Mouse (Mus musculus) liver, embryonic 14.5 days (tissue): ENCODE results near the gene Msmp. TPM values are rescaled to one million over a fixed set of nuclear protein-coding genes. Genes with fewer than 3 reads are reported as not detected.

Experiments used
- ATAC-seq: fragments of 200-750 bp; cut with Nextera tagmentation; 2 replicates; pipeline ENCODE4 v1.8.0; 2017; ENCODE audit warnings: moderate number of reproducible peaks, mild to moderate bottlenecking, moderate library complexity; ENCODE audit not compliant: insufficient read depth
- DNase-seq, 3 experiments: peaks; one replicate each; pipeline ENCODE4 v3.0.0-alpha.2; 2012 to 2013; ENCODE audit warnings: low read depth in 3 of 3, low spot score in 3 of 3
- H3K27ac ChIP-seq: fragments of 300-500 bp; sonication (generic); 2 replicates; pipeline ENCODE4 v1.5.1; 2014; ENCODE audit warnings: moderate library complexity, mild to moderate bottlenecking, control low read depth, inconsistent platforms
- H3K27me3 ChIP-seq: fragments of 300-500 bp; sonication (generic); 2 replicates; pipeline ENCODE4 v1.6.1; 2014; ENCODE audit warnings: mild to moderate bottlenecking, low read length, moderate library complexity; ENCODE audit not compliant: control insufficient read depth, insufficient read depth
- H3K36me3 ChIP-seq: fragments of 300-500 bp; sonication (generic); replicated peaks from 2 replicates; pipeline ENCODE4 v1.6.1; 2014; ENCODE audit warnings: low read depth; ENCODE audit not compliant: control insufficient read depth, insufficient read depth
- H3K4me1 ChIP-seq, 2 experiments: fragments of 200-500 bp in 1 of 2; fragments of 300-500 bp in 1 of 2; sonication (generic) in 1 of 2; replicated peaks; 2 replicates each; pipeline ENCODE4 v1.6.1; 2012 to 2014; ENCODE audit warnings: antibody characterized with exemption in 1 of 2, inconsistent platforms in 1 of 2, low read length in 1 of 2; ENCODE audit not compliant: control insufficient read depth in 2 of 2, insufficient read depth in 2 of 2
- H3K4me2 ChIP-seq: fragments of 300-500 bp; sonication (generic); 2 replicates; pipeline ENCODE4 v1.6.1; 2014; ENCODE audit warnings: low read depth, mild to moderate bottlenecking, control low read depth, moderate library complexity
- H3K4me3 ChIP-seq, 2 experiments: fragments of 200-500 bp in 1 of 2; fragments of 300-500 bp in 1 of 2; sonication (generic) in 1 of 2; 2 replicates each; pipeline ENCODE4 v1.5.1; 2012 to 2014; ENCODE audit warnings: low read depth in 2 of 2, low read length in 2 of 2, mild to moderate bottlenecking in 2 of 2, control low read depth in 1 of 2, inconsistent platforms in 1 of 2, moderate library complexity in 1 of 2; ENCODE audit not compliant: insufficient read depth in 1 of 2
- H3K9ac ChIP-seq: fragments of 300-500 bp; sonication (generic); replicated peaks from 2 replicates; pipeline ENCODE4 v1.6.1; 2014; ENCODE audit warnings: mild to moderate bottlenecking, control low read depth, moderate library complexity
- H3K9me3 ChIP-seq: fragments of 300-500 bp; sonication (generic); 2 replicates; pipeline ENCODE4 v1.6.1; 2016; ENCODE audit warnings: low read length, mixed read lengths; ENCODE audit not compliant: control insufficient read depth
- CTCF ChIP-seq: IDR thresholded peaks from 2 replicates; pipeline ENCODE4 v1.5.1; 2016; ENCODE audit warnings: antibody characterized with exemption, low read depth, control low read depth
- EP300 ChIP-seq: IDR thresholded peaks from 2 replicates; pipeline ENCODE4 v1.6.1; 2016; ENCODE audit warnings: antibody characterized with exemption, low read depth
- WGBS: fragments of 180-500 bp; shearing (Covaris S2); extraction: QIAGEN DNeasy Blood & Tissue Kit; methylation state at CpG from one replicate; pipeline ENCODE4 v1.1.7; 2014; ENCODE audit not compliant: insufficient replicate concordance; 5-methylcytosine and 5-hydroxymethylcytosine counted together
- polyA plus RNA-seq, 2 experiments: library from polyadenylated mRNA; depleted of rRNA in 1 of 2; stranded (reverse) in 1 of 2; unstranded in 1 of 2; fragments of >200 nt; fragmentation: Nextera tagmentation in 1 of 2; extraction: Ambion mirVana in 1 of 2; gene quantifications; 2 replicates each; pipeline versions ENCODE4 v1.2.1 to v1.2.3; 2012 to 2014

The Msmp gene
- polyA plus RNA-seq, 2 experiments = not detected

- TF ChIP-seq EP300 (no peak), CTCF (no peak)
- H3K4me3 ChIP-seq = no peak overlapping the region
Measured at GRCm38 (mm10) chr4:43585682-43586081, 1.4 kb upstream of the Msmp start.

GRCm38 (mm10) chr4:43583421-43583820, 873 bp downstream of the Msmp start:
- ATAC-seq (no peak), DNase-seq (no peak)
- H3K4me2 ChIP-seq = no peak overlapping the region
- no peak overlapping the region for H3K4me3 ChIP-seq
- no peak overlapping the region for H3K9ac ChIP-seq
- peaks cover 27% of the 10 kb centered on the region for H3K36me3 ChIP-seq
- H3K27ac ChIP-seq = no peak overlapping the region
- TF ChIP-seq CTCF (no peak), EP300 (no peak)
- H3K27me3 ChIP-seq = no peaks in the 10 kb centered on the region
- peaks cover 6 to 15% of the 10 kb centered on the region in 2 experiments for H3K4me1 ChIP-seq
- no peaks in the 10 kb centered on the region for H3K9me3 ChIP-seq
- WGBS = 66% methylated on average over 7 of the region's 7 CpGs

More at GRCm38 (mm10) chr4:43585682-43586081, 1.4 kb upstream of the Msmp start:
- H3K27me3 ChIP-seq = no peaks in the 10 kb centered on the region
- H3K27ac ChIP-seq = no peak overlapping the region
- H3K4me1 ChIP-seq = peaks cover 6 to 15% of the 10 kb centered on the region in 2 experiments
- DNase-seq (no peak), ATAC-seq (no peak)
- WGBS = 74% methylated on average over 10 of the region's 10 CpGs
- no peak overlapping the region for H3K9ac ChIP-seq
- no peak overlapping the region for H3K4me2 ChIP-seq
- H3K9me3 ChIP-seq = no peaks in the 10 kb centered on the region
- H3K36me3 ChIP-seq = peaks cover 27% of the 10 kb centered on the region

- peaks cover 27% of the 10 kb centered on the region for H3K36me3 ChIP-seq
- no peak overlapping the region for H3K4me3 ChIP-seq
- no peak overlapping the region for H3K9ac ChIP-seq
- peaks cover 2 to 9% of the 10 kb centered on the region in 2 experiments for H3K4me1 ChIP-seq
- H3K27ac ChIP-seq = no peak overlapping the region
- no peaks in the 10 kb centered on the region for H3K9me3 ChIP-seq
- no peak overlapping the region for H3K4me2 ChIP-seq
- no peaks in the 10 kb centered on the region for H3K27me3 ChIP-seq
- ATAC-seq (no peak), DNase-seq (no peak)
- TF ChIP-seq CTCF (no peak), EP300 (no peak)
- WGBS = 72% methylated on average over 5 of the region's 5 CpGs
Measured at GRCm38 (mm10) chr4:43582241-43582640, 2.1 kb downstream of the Msmp start.

- no peak overlapping the region for H3K4me2 ChIP-seq
- TF ChIP-seq EP300 (no peak), CTCF (no peak)
- no peaks in the 10 kb centered on the region for H3K9me3 ChIP-seq
- no peak overlapping the region for H3K4me3 ChIP-seq
- no peak overlapping the region for H3K27ac ChIP-seq
- H3K36me3 ChIP-seq = peaks cover 27% of the 10 kb centered on the region
- no peaks in the 10 kb centered on the region for H3K27me3 ChIP-seq
- DNase-seq (no peak), ATAC-seq (no peak)
- H3K4me1 ChIP-seq = peaks cover 9 to 17% of the 10 kb centered on the region in 2 experiments
- no peak overlapping the region for H3K9ac ChIP-seq
- 92% methylated on average over 12 of the region's 12 CpGs for WGBS
Measured at GRCm38 (mm10) chr4:43581381-43581780, 2.9 kb downstream of the Msmp start.

GRCm38 (mm10) chr4:43580721-43581120, 3.6 kb downstream of the Msmp start:
- no peak for DNase-seq
- Histone ChIP-seq H3K27ac (no peak overlapping the region), H3K4me2 (no peak overlapping the region), H3K9ac (no peak overlapping the region), H3K4me3 (no peak overlapping the region), H3K27me3 (no peaks in the 10 kb centered on the region), H3K36me3 (peaks cover 27% of the 10 kb centered on the region), H3K4me1 (peaks cover 11 to 20% of the 10 kb centered on the region in 2 experiments), H3K9me3 (no peaks in the 10 kb centered on the region)
- 91% methylated on average over 5 of the region's 5 CpGs for WGBS
- no peak for ATAC-seq
- TF ChIP-seq CTCF (no peak), EP300 (no peak)
